Mouse (Mus musculus): ENCODE data around the gene Gstp1. TPM values are rescaled to one million over a fixed set of nuclear protein-coding genes. Genes with fewer than 3 reads are reported as not detected.
A peak's percentile ranks its signal among the peaks of the same experiment; 100 is the strongest.

Gene Gstp1
- polyA plus RNA-seq, 1 experiment: 225 TPM

GRCm38 (mm10) chr19:4036327-4037045 is 1.3 kb downstream of the Gstp1 start:
- no peak overlapping the region for H3K27ac ChIP-seq (ENCODE audit: insufficient read depth, low read length)
- H3K4me3 ChIP-seq (ENCODE audit: insufficient read depth, low read length): no peak overlapping the region; the same call in 1 of the 2 replicates
- H3K4me1 ChIP-seq (ENCODE audit: control insufficient read depth, insufficient read depth, low read length): no peaks in the 10 kb centered on the region
- no peak for TF ChIP-seq CTCF (IDR thresholded peaks at IDR 0.05; ENCODE audit: borderline replicate concordance, insufficient read depth, low read length)

- Histone ChIP-seq H3K27ac (ENCODE audit: insufficient read depth, low read length) (no peak overlapping the region), H3K4me1 (ENCODE audit: control insufficient read depth, insufficient read depth, low read length) (no peaks in the 10 kb centered on the region), H3K4me3 (ENCODE audit: insufficient read depth, low read length) (no peak overlapping the region)
- TF ChIP-seq CTCF (IDR thresholded peaks at IDR 0.05; ENCODE audit: borderline replicate concordance, insufficient read depth, low read length) (no peak), POLR2A (IDR thresholded peaks at IDR 0.05; ENCODE audit: low read depth, low read length) (no peak)
Observed at GRCm38 (mm10) chr19:4033742-4034141, 4.0 kb downstream of the Gstp1 start.

- TF ChIP-seq POLR2A (IDR thresholded peaks at IDR 0.05; ENCODE audit: low read depth, low read length): no peak
- no peak for TF ChIP-seq CTCF (IDR thresholded peaks at IDR 0.05; ENCODE audit: borderline replicate concordance, insufficient read depth, low read length)
- Histone ChIP-seq H3K4me1 (ENCODE audit: control insufficient read depth, insufficient read depth, low read length) (no peaks in the 10 kb centered on the region), H3K4me3 (ENCODE audit: insufficient read depth, low read length) (no peak overlapping the region), H3K27ac (ENCODE audit: insufficient read depth, low read length) (no peak overlapping the region)
Observed at GRCm38 (mm10) chr19:4033298-4033697, 4.5 kb downstream of the Gstp1 start.

- TF ChIP-seq CTCF (IDR thresholded peaks at IDR 0.05; ENCODE audit: borderline replicate concordance, insufficient read depth, low read length) (no peak), POLR2A (IDR thresholded peaks at IDR 0.05; ENCODE audit: low read depth, low read length) (no peak)
Observed at GRCm38 (mm10) chr19:4032668-4033067, 5.1 kb downstream of the Gstp1 start.

GRCm38 (mm10) chr19:4027576-4027975 is 10.2 kb downstream of the Gstp1 start:
- TF ChIP-seq CTCF (IDR thresholded peaks at IDR 0.05; ENCODE audit: borderline replicate concordance, insufficient read depth, low read length) (no peak), POLR2A (IDR thresholded peaks at IDR 0.05; ENCODE audit: low read depth, low read length) (no peak)

More at GRCm38 (mm10) chr19:4032668-4033067, 5.1 kb downstream of the Gstp1 start:
- Histone ChIP-seq H3K4me1 (ENCODE audit: control insufficient read depth, insufficient read depth, low read length) (no peaks in the 10 kb centered on the region), H3K27ac (ENCODE audit: insufficient read depth, low read length) (no peak overlapping the region), H3K4me3 (ENCODE audit: insufficient read depth, low read length) (no peak overlapping the region)

GRCm38 (mm10) chr19:4023185-4023584 is 14.6 kb downstream of the Gstp1 start:
- Histone ChIP-seq H3K27ac (ENCODE audit: insufficient read depth, low read length) (no peak overlapping the region), H3K4me1 (ENCODE audit: control insufficient read depth, insufficient read depth, low read length) (no peaks in the 10 kb centered on the region), H3K4me3 (ENCODE audit: insufficient read depth, low read length) (no peak overlapping the region)
- TF ChIP-seq POLR2A (IDR thresholded peaks at IDR 0.05; ENCODE audit: low read depth, low read length) (no peak), CTCF (IDR thresholded peaks at IDR 0.05; ENCODE audit: borderline replicate concordance, insufficient read depth, low read length) (no peak)

More at GRCm38 (mm10) chr19:4027576-4027975, 10.2 kb downstream of the Gstp1 start:
- Histone ChIP-seq H3K4me3 (ENCODE audit: insufficient read depth, low read length) (no peak overlapping the region), H3K4me1 (ENCODE audit: control insufficient read depth, insufficient read depth, low read length) (no peaks in the 10 kb centered on the region), H3K27ac (ENCODE audit: insufficient read depth, low read length) (no peak overlapping the region)

GRCm38 (mm10) chr19:4018743-4019583 is 18.8 kb downstream of the Gstp1 start:
- H3K27ac ChIP-seq (ENCODE audit: insufficient read depth, low read length): no peak overlapping the region
- no peak overlapping the region for H3K4me3 ChIP-seq (ENCODE audit: insufficient read depth, low read length)
- TF ChIP-seq CTCF (IDR thresholded peaks at IDR 0.05; ENCODE audit: borderline replicate concordance, insufficient read depth, low read length): peak; percentile 58; the same call in 1 of the 2 replicates
- no peak for TF ChIP-seq POLR2A (IDR thresholded peaks at IDR 0.05; ENCODE audit: low read depth, low read length)
- H3K4me1 ChIP-seq (ENCODE audit: control insufficient read depth, insufficient read depth, low read length): no peaks in the 10 kb centered on the region

- no peak for TF ChIP-seq POLR2A (IDR thresholded peaks at IDR 0.05; ENCODE audit: low read depth, low read length)
- TF ChIP-seq CTCF (IDR thresholded peaks at IDR 0.05; ENCODE audit: borderline replicate concordance, insufficient read depth, low read length): no peak
- Histone ChIP-seq H3K4me1 (ENCODE audit: control insufficient read depth, insufficient read depth, low read length) (no peaks in the 10 kb centered on the region), H3K27ac (ENCODE audit: insufficient read depth, low read length) (no peak overlapping the region), H3K4me3 (ENCODE audit: insufficient read depth, low read length) (no peak overlapping the region)
Observed at GRCm38 (mm10) chr19:4017921-4018587, 19.7 kb downstream of the Gstp1 start.

- TF ChIP-seq CTCF (IDR thresholded peaks at IDR 0.05; ENCODE audit: borderline replicate concordance, insufficient read depth, low read length) (no peak), POLR2A (IDR thresholded peaks at IDR 0.05; ENCODE audit: low read depth, low read length) (no peak)
- peaks cover 2% of the 10 kb centered on the region; the same call in 1 of the 2 replicates for H3K4me1 ChIP-seq (ENCODE audit: control insufficient read depth, insufficient read depth, low read length)
- H3K4me3 ChIP-seq (ENCODE audit: insufficient read depth, low read length): no peak overlapping the region
- no peak overlapping the region for H3K27ac ChIP-seq (ENCODE audit: insufficient read depth, low read length)
Observed at GRCm38 (mm10) chr19:4015635-4016034, 22.1 kb downstream of the Gstp1 start.
